Mouse (Mus musculus): ENCODE data around the gene Cacna1e. TPM values are rescaled to one million over a fixed set of nuclear protein-coding genes. Genes with fewer than 3 reads are reported as not detected.

The Cacna1e gene
- total RNA-seq, 2 experiments from 2014 or later: 0.05 to 0.44 TPM

- DNase-seq: no peak
Observed at GRCm38 (mm10) chr1:154839272-154839671, 45.0 kb downstream of the Cacna1e start.

DNA sequence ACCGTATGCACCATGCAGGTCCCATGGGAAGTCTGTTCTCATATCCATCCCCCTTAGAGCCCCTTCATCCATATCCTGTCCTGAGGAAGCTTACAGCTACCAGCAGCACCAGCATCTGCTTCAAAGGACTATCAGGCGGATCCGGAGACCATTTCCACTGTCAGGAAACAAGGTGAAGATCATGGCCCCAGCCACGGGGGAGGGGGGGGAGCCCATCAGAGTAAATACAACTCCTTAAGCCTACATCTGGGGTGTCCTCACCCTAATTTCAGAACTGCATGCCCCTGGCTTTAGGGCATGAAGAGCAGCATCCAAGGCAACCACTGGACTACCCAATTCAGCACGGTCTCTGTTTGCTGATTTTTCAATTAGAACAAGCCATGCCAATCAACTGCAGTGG, 47.8 kb downstream of the Cacna1e start:
- DNase-seq: no peak

GRCm38 (mm10) chr1:154832168-154832539, 52.1 kb downstream of the Cacna1e start:
- no peak for DNase-seq

- DNase-seq: no peak
Observed at GRCm38 (mm10) chr1:154831269-154832167, 52.8 kb downstream of the Cacna1e start.

- DNase-seq: no peak
Observed at GRCm38 (mm10) chr1:154830051-154830450, 54.2 kb downstream of the Cacna1e start.

- DNase-seq: no peak
Observed at GRCm38 (mm10) chr1:154823098-154823497, 61.2 kb downstream of the Cacna1e start.

DNA sequence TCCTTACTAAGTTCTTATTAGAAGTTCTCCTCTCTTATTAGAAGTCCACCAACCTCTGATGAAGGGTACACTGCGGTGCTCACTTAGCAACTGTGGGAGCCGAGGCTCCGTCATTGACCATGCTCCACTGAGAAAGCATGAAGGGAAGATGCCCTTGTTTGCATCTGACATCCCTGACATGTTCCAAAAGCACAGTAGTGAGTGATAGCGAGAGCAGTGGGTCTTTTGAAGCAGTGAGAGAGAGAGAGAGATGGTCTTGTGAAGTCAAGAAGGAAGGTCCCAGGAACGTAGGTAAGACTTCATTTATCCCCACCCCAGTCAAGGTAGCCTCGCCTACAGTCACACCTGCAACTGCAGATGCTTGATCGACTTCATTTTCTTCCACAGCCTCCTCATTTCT, 63.9 kb downstream of the Cacna1e start:
- DNase-seq: no peak

DNA sequence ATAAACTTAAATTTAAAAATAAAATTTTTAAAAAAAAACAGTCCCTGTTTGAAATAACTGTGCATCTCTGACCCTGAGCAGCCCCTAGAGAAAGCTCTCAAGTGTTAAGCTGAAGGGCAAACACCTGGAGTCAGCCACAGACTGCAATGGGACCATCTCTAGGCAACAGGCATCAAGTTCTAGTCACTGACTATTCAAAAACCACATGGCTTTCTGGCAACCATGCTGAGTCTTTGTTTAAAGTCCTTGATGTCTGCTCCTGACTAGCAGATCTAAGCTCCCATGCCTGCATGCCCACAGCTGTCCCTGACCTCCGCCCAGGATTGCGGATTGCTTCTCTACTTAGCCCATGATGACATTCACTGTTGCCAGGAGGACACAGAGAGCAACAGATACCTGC, 64.3 kb downstream of the Cacna1e start:
- DNase-seq: no peak

DNA sequence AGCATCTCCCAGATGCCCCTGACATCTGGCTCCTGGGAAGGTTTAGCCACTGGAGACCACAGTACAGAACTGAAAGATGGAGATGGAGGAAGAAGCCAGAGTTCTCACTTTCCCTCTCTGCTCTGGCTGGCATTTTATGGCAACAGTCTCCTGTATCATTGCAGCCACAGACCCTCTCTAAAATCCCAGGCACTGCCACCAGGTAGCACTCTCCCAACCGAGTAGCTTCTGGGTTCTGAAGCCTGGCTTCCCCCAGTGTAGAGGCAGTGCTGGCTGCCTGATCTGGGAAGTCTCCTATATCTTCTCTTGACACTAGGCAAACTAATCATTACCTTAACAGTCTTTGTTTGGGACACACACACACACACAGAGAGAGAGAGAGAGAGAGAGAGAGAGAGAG, 65.6 kb downstream of the Cacna1e start:
- DNase-seq: no peak

DNA sequence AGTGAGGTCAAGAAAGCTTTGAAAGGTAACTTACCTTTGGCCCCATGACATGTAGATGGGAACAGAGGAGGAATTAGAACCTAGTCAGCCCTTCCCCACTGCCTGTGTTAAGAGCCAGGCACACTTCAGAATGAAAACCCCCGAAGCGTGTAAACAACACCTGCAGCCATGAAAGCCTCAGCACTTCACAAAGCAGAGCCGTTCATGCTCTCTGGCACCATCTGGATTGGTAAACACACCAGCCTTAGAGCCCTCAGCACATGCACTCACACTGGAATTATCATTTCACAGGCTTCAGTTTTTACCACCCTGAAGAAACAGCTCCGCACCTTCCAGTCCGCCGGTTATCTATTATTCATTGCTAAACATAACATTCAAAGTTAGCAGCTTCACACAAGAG, 67.5 kb downstream of the Cacna1e start:
- DNase-seq: no peak

- no peak for DNase-seq
Observed at GRCm38 (mm10) chr1:154816267-154816666, 68.0 kb downstream of the Cacna1e start.

- no peak for DNase-seq
Observed at GRCm38 (mm10) chr1:154805742-154806141, 78.6 kb downstream of the Cacna1e start.

DNA sequence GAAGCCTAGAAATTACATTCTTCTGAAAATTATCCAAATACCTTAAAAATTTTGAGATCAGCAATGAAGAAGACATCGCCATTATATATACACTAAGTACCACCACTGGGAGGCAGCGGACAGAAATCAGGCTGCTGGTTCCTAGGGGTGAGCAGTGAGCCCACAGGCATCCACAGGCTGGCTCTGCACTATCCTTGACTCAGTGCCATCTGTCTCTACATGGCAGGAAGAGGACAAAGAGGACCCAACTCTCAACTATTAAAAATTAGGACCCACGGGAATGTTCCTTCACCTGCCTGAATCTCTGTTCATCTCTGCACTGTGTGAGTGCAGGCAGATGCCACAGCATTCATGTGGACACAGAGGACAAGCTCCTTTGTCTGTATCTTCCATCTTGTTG, 79.3 kb downstream of the Cacna1e start:
- DNase-seq: no peak

GRCm38 (mm10) chr1:154802301-154802904, 81.9 kb downstream of the Cacna1e start:
- DNase-seq: peak; percentile 27 to 29

- DNase-seq: no peak
Observed at GRCm38 (mm10) chr1:154799257-154799656, 85.0 kb downstream of the Cacna1e start.

DNA sequence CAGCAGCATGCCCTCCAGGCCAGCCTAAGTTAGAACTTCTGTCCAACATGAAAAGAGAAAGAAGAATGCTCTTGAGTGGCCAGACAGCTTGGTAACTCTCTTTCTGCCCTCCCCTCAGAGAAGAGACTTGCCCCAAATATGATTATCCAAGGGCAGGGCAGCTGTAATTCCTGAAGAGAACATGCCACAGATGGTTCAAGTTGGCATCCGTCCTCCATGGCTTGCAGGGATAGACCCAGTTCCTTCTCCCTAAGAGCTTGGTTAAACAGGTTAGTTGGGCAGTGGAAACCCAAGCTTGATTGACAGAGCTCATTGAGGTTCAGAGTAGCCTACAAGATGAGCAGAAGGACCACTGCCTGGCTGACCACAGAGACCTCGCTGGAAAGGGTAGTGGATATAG, 85.5 kb downstream of the Cacna1e start:
- no peak for DNase-seq

GRCm38 (mm10) chr1:154796685-154797084, 87.6 kb downstream of the Cacna1e start:
- peak in 1 of 2 experiments; percentile 51 for DNase-seq

DNA sequence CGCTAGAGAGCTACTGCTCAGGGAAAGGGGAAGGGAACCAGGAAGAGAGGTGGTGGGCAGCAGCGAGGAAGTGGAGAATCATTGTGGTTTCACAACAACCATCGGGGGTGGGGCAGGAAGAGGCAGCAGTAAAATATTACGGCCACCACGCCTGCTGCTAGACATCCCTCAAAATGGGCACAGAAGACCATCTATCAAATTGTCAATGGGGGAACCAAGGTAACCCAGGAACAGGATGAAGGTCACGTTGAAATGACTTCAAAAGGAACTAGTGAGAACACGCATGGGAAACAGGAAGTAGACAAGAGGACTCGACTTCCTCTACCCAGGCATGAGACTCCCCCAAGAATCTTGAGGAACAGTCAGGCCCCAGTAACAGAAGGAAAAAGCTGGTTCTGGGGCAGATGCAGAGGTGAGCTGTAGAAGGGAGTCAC, 89.8 kb downstream of the Cacna1e start:
- DNase-seq: no peak

DNA sequence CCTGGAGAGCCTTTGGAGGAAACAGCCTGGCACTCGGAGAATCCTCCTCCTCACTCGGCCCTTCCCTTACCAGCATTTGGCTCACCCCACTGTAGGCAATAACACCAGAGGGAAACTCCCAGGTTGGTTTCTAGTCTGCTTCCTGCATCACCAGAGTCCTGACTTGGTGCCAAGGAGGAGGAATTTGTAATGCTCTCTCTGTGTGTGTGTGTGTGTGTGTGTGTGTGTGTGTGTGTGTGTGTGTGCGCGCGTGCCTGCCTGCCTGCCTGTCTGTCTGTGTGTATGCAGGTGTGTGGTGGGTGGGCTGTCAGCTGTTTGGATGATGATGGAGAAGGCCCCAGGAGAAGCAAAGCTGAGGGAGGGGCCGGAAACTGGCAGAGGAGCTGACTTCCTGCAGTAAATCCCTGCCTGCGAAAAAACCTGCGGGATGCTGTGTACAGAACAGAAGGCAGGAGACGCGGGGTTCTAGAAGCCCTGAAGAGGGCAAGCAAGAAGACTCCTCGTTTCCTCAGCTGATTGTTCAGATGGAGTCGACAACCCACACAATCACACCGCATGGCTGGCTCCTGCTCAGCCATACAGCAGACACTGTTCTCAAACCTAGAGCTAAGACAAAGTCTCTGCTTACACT, 92.6 kb downstream of the Cacna1e start:
- DNase-seq: no peak

- DNase-seq: no peak
Observed at GRCm38 (mm10) chr1:154788491-154788890, 95.8 kb downstream of the Cacna1e start.

DNA sequence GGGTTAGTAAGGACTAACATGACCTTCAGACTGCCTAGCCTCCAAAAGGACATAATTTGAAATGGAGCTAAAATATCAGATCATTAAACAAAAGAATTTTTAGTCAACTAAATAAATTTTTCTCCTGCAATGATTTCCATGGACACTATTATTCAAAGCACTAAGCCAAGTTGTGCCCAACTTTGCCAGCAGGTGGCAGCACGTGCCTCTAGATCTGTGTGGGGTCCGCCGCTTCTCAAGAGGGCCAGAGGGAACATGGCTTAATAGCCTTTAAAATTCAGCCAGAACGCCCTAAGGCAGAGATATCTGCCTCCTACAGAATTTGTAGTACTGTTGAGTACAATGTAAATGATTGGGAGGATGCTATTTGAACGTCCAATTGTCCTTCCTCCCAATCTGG, 96.2 kb downstream of the Cacna1e start:
- DNase-seq: peak; percentile 41 to 88

DNA sequence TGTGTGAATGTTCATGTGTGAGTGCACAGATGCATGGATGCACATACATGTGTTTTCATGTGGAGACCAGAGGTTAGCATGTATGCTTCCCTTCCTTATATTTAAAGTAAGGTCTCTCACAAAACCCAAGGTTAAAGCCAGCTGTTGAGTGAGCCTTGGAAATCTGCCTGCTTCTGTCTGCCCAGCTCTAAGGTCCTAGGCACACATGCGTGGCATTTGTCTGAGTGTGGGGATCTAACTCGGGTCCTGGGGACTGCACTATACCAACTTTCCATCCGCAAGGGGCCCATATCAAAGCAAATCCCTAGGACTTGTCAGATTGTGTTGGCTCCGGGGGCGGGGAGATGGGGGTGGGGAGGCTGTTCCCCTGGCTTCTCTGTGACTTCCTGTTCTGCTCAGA, 96.9 kb downstream of the Cacna1e start:
- DNase-seq: no peak

- peak; percentile 81 to 89 for DNase-seq
Observed at GRCm38 (mm10) chr1:154786243-154786669, 98.0 kb downstream of the Cacna1e start.
